Mouse (Mus musculus): ENCODE data around the gene Map2k2.
"Not testable (repeated sequence)": the region's sequence is repeated elsewhere in the genome, so short reads cannot be mapped to it uniquely, and the experiment has no call there.

Map2k2 gene

GRCm38 (mm10) chr10:81143845-81144437 is 38.2 kb downstream of the Map2k2 start:
- DNase-seq (ENCODE audit: low spot score) = no peak

GRCm38 (mm10) chr10:81144667-81145066 is 39.0 kb downstream of the Map2k2 start:
- DNase-seq (ENCODE audit: low spot score) = no peak

GRCm38 (mm10) chr10:81145307-81145706 is 39.6 kb downstream of the Map2k2 start:
- DNase-seq (ENCODE audit: low spot score) = no peak

DNA sequence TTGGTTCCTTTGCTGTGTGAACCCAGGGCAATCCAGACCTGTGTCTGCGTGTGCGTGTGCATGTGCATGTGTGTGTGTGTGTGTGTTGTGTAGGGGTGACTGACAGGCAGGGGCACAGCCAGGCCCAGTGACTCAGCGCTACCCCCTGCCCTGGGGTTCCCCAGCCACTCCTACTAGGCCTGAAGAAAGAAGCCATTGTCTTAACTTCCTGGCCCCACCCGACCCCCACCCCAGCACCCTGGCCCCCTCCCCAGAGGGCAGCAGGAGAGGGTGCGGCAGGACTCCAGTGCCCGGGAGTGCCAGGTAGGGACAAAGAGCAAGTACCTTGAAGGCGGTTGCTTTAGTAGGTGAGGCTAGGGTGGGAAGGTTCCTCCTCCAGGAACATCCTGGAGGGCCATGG is 40.1 kb downstream of the Map2k2 start:
- DNase-seq (ENCODE audit: low spot score) = no peak

GRCm38 (mm10) chr10:81146296-81146695 is 40.6 kb downstream of the Map2k2 start:
- no peak for DNase-seq (ENCODE audit: low spot score)

- DNase-seq (ENCODE audit: low spot score) = no peak
Measured at GRCm38 (mm10) chr10:81151261-81151660, 45.5 kb downstream of the Map2k2 start.

GRCm38 (mm10) chr10:81152609-81153008 is 46.9 kb downstream of the Map2k2 start:
- DNase-seq (ENCODE audit: low spot score) = no peak

DNA sequence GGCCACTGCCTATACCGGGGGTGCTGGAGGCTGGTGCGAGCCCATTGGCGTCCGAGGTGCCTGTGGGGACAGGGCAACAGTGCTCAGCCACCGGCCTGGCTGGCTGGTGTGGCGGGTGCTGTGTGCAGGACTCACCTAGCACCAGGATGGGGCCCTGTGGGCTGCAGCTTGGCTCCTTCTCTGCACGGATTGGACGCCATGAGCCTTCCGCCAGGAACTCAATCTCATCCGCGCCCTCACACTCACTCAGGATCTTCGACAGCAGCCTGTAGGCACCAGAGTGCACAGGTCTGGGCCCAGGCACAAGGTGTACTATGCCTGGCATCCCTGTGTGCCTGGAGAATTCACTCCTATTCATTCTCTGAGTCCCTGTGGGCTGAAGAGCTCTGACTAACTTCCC is 48.6 kb downstream of the Map2k2 start:
- no peak for DNase-seq (ENCODE audit: low spot score)

DNA sequence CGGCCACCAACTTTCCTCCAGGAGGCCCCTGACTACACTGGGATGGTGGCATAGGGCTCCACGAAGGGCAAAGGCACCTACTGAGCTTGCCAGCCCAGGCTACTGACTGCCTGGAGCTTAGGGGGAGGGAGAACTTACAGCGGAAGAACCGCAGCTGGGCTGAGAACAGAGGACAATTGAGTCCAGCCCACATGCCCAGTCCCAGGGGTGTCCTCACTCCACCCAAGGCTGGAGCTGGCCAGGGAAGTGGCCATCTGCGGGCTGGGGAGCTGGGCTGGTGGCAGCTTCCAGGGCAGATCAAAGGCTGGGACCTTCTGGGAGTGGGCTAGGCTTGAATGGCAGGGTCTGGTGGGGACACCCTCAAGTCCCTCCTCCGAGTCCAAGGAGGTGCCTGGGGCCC is 49.0 kb downstream of the Map2k2 start:
- DNase-seq (ENCODE audit: low spot score) = no peak

GRCm38 (mm10) chr10:81161602-81162317 is 56.0 kb downstream of the Map2k2 start:
- no peak for DNase-seq (ENCODE audit: low spot score)

DNA sequence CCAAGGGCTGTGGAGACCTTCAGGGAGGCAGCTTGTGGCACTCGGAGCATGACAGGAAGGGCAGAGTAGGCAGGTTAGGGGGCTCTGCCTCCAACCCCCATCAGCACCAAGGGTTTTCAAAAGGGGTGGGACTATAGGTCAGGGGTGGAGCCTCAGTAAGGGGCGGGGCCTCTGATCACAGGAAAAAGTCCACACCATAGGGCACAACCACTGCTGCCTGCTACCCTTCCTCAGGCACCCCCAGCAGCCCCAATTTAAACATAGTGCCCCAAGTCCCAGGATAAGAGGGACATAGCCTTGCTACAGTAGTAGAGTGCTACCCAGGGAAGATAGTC is 56.6 kb downstream of the Map2k2 start:
- DNase-seq (ENCODE audit: low spot score) = no peak

GRCm38 (mm10) chr10:81165118-81165517 is 59.4 kb downstream of the Map2k2 start:
- no peak for DNase-seq (ENCODE audit: low spot score)

GRCm38 (mm10) chr10:81167200-81168086 is 61.7 kb downstream of the Map2k2 start, which contains the start of gene Pias4:
Pias4 (minus strand) TSS chr10:81167923.
- peak; percentile 100 for DNase-seq (ENCODE audit: low spot score)

GRCm38 (mm10) chr10:81168087-81168431 is 62.3 kb downstream of the Map2k2 start:
- no peak for DNase-seq (ENCODE audit: low spot score)

GRCm38 (mm10) chr10:81168521-81169244 is 63.0 kb downstream of the Map2k2 start:
- DNase-seq (ENCODE audit: low spot score) = peak; percentile 90

DNA sequence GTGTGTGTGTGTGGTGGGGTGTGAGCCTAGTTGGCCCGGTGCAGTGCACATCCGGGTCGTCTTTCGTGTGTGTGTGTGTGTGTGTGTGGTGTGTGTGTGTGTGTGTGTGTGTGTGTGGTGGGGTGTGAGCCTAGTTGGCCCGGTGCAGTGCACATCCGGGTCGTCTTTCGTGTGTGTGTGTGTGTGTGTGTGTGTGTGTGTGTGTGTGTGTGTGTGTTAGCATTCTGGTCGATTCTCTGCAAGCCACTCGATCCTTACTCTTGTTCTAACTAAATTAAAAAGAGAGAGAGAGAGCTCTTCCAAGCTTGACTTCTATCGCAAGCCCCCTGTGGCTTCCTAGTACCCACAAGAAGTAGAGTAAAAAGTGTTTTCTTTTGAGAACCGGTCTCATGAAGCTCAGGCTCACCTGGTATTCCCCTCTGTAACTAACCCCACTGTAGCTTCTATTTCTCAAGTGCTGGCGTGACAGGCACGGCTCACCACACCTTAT is 63.7 kb downstream of the Map2k2 start:
- DNase-seq (ENCODE audit: low spot score) = not testable (repeated sequence)

DNA sequence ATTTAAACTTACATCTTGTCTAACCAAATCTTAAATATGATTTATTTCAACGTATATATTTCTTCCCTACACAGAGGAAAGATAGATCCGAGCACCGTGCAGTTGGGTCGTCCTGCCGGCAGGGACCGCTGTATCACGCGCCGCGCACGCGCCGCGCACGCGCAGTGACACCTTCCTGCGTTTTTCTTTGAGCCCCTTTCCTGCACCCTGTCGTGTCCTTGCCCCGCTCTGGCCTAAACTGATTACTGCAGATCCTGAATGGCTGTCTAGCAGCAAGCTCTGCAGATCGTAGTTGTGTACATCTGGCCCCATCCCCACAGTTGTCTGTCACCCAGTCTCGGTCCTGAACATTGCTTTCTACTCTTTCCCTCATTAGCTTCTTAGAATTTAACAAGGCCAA is 67.4 kb downstream of the Map2k2 start:
- peak; percentile 88 for DNase-seq (ENCODE audit: low spot score)

GRCm38 (mm10) chr10:81174617-81175344 is 69.1 kb downstream of the Map2k2 start:
- DNase-seq (ENCODE audit: low spot score) = peak; percentile 95

GRCm38 (mm10) chr10:81175345-81175701 is 69.6 kb downstream of the Map2k2 start:
- not testable (repeated sequence) for DNase-seq (ENCODE audit: low spot score)

GRCm38 (mm10) chr10:81175936-81176465 is 70.3 kb downstream of the Map2k2 start:
- no peak for DNase-seq (ENCODE audit: low spot score)

All from testis, postnatal 10 days (tissue).